Mouse (Mus musculus) liver, adult 2 months (tissue): ENCODE data around the gene Mark3. TPM values are rescaled to one million over a fixed set of nuclear protein-coding genes. Genes with fewer than 3 reads are reported as not detected.

Experiments
- DNase-seq: peaks from one replicate; pipeline ENCODE4 v3.0.0-alpha.2; 2011; ENCODE audit warnings: low read depth, low spot score; ENCODE audit errors: extremely low read depth
- H3K27ac ChIP-seq: fragments of 200-500 bp; replicated peaks from 2 replicates; pipeline ENCODE4 v1.5.1; 2012; ENCODE audit warnings: low read depth, mild to moderate bottlenecking, control low read depth, inconsistent platforms, low read length; ENCODE audit not compliant: insufficient read depth
- H3K27me3 ChIP-seq: fragments of 200-500 bp; 2 replicates; pipeline ENCODE4 v1.6.1; 2012; ENCODE audit warnings: mild to moderate bottlenecking, moderate library complexity, low read length, inconsistent platforms; ENCODE audit not compliant: control insufficient read depth, insufficient read depth
- H3K36me3 ChIP-seq: fragments of 200-500 bp; 2 replicates; pipeline ENCODE4 v1.6.1; 2012; ENCODE audit warnings: low read length, inconsistent platforms; ENCODE audit not compliant: control insufficient read depth, insufficient read depth
- H3K4me1 ChIP-seq: fragments of 200-500 bp; 2 replicates; pipeline ENCODE4 v1.6.1; 2011; ENCODE audit warnings: low read length; ENCODE audit not compliant: control insufficient read depth, insufficient read depth
- H3K4me3 ChIP-seq: fragments of 200-500 bp; 2 replicates; pipeline ENCODE4 v1.5.1; 2011; ENCODE audit warnings: low read depth, mild to moderate bottlenecking, control low read depth, low read length, moderate library complexity; ENCODE audit not compliant: insufficient read depth
- H3K79me2 ChIP-seq: fragments of 200-500 bp; 2 replicates; pipeline ENCODE4 v1.6.1; 2012; ENCODE audit warnings: inconsistent platforms, mild to moderate bottlenecking, low read length, moderate library complexity; ENCODE audit not compliant: control insufficient read depth, insufficient read depth
- H3K9ac ChIP-seq: fragments of 200-500 bp; 2 replicates; pipeline ENCODE4 v1.6.1; 2012; ENCODE audit warnings: low read depth, mild to moderate bottlenecking, control low read depth, inconsistent platforms, low read length
- CTCF ChIP-seq: fragments of 200-500 bp; IDR thresholded peaks from 2 replicates; pipeline ENCODE4 v1.5.1; 2011; ENCODE audit warnings: low read depth, low read length, control low read depth
- POLR2A ChIP-seq: fragments of 200-500 bp; IDR thresholded peaks from 2 replicates; pipeline ENCODE4 v1.6.1; 2011; ENCODE audit warnings: low read length, control low read depth; ENCODE audit not compliant: insufficient read depth; ENCODE audit errors: extremely low read depth
- WGBS: fragments of 180-500 bp; shearing (Covaris S2); methylation state at CpG from one replicate; pipeline ENCODE4 v1.1.7; 2018; 5-methylcytosine and 5-hydroxymethylcytosine counted together
- polyA plus RNA-seq: library from polyadenylated mRNA; depleted of rRNA; stranded (reverse); fragments of >200 nt; gene quantifications from 2 replicates; pipeline ENCODE4 v1.2.3, GENCODE M21; 2012
- total RNA-seq: library from RNA; depleted of rRNA; stranded (reverse); fragments of >200 nt; gene quantifications from 2 replicates; pipeline ENCODE4 v1.2.3, GENCODE M21; 2014

The Mark3 gene
- total and polyA plus RNA-seq, 2 experiments, result 15.9 to 30.9 TPM

- 18% methylated on average over 6 of the region's 6 CpGs for WGBS
- no peak overlapping the region for H3K4me3 ChIP-seq
These were observed 39.0 kb upstream of the Mark3 start for GRCm38 (mm10) chr12:111535281-111535680.

GRCm38 (mm10) chr12:111535762-111536161, 38.6 kb upstream of the Mark3 start:
- peaks cover 16% of the 10 kb centered on the region for H3K36me3 ChIP-seq
- H3K27ac ChIP-seq, result peak overlapping the region; percentile 97
- no peaks in the 10 kb centered on the region for H3K27me3 ChIP-seq
- TF ChIP-seq CTCF (no peak), POLR2A (no peak)
- WGBS, result 24% methylated on average over 5 of the region's 5 CpGs
- peaks cover 26% of the 10 kb centered on the region for H3K4me1 ChIP-seq
- no peak overlapping the region for H3K4me3 ChIP-seq
- peaks cover 13% of the 10 kb centered on the region; the same call in 1 of the 2 replicates for H3K79me2 ChIP-seq
- peak; percentile 81 for DNase-seq
- peak overlapping the region; percentile 36; the same call in 1 of the 2 replicates for H3K9ac ChIP-seq

More at GRCm38 (mm10) chr12:111535281-111535680, 39.0 kb upstream of the Mark3 start:
- no peak overlapping the region for H3K9ac ChIP-seq
- peaks cover 13% of the 10 kb centered on the region; the same call in 1 of the 2 replicates for H3K79me2 ChIP-seq
- H3K4me1 ChIP-seq, result peaks cover 24% of the 10 kb centered on the region
- H3K27ac ChIP-seq, result peak overlapping the region; percentile 97
- peak; percentile 79 for DNase-seq
- H3K27me3 ChIP-seq, result no peaks in the 10 kb centered on the region
- TF ChIP-seq POLR2A (no peak), CTCF (no peak)
- peaks cover 12% of the 10 kb centered on the region for H3K36me3 ChIP-seq

GRCm38 (mm10) chr12:111536746-111537145, 37.6 kb upstream of the Mark3 start:
- H3K36me3 ChIP-seq, result peaks cover 25% of the 10 kb centered on the region
- no peaks in the 10 kb centered on the region for H3K27me3 ChIP-seq
- H3K4me3 ChIP-seq, result peak overlapping the region; percentile 44
- peak overlapping the region; percentile 73; the same call in 1 of the 2 replicates for H3K9ac ChIP-seq
- 11% methylated on average over 4 of the region's 4 CpGs for WGBS
- peaks cover 13% of the 10 kb centered on the region; the same call in 1 of the 2 replicates for H3K79me2 ChIP-seq
- peaks cover 28% of the 10 kb centered on the region for H3K4me1 ChIP-seq
- DNase-seq, result peak; percentile 74
- peak overlapping the region; percentile 97 for H3K27ac ChIP-seq
- no peak for TF ChIP-seq POLR2A
- no peak for TF ChIP-seq CTCF

GRCm38 (mm10) chr12:111537341-111537740, 37.0 kb upstream of the Mark3 start:
- H3K27me3 ChIP-seq, result no peaks in the 10 kb centered on the region
- peaks cover 13% of the 10 kb centered on the region; the same call in 1 of the 2 replicates for H3K79me2 ChIP-seq
- H3K4me1 ChIP-seq, result peaks cover 28% of the 10 kb centered on the region
- TF ChIP-seq CTCF (no peak), POLR2A (no peak)
- peak overlapping the region; percentile 97 for H3K9ac ChIP-seq
- DNase-seq, result no peak
- peak overlapping the region; percentile 97 for H3K27ac ChIP-seq
- H3K36me3 ChIP-seq, result peaks cover 31% of the 10 kb centered on the region
- WGBS, result under 1% methylated on average over 22 of the region's 22 CpGs
- peak overlapping the region; percentile 90 for H3K4me3 ChIP-seq

- peaks cover 36% of the 10 kb centered on the region for H3K36me3 ChIP-seq
- H3K27ac ChIP-seq, result peak within 1 kb of the TSS; percentile 97
- H3K79me2 ChIP-seq, result peaks cover 13% of the 10 kb centered on the region; the same call in 1 of the 2 replicates
- TF ChIP-seq CTCF (no peak), POLR2A (peak; percentile 90)
- peak; percentile 90 for DNase-seq
- H3K27me3 ChIP-seq, result no peaks in the 10 kb centered on the region
- H3K9ac ChIP-seq, result peak within 1 kb of the TSS; percentile 97
- under 1% methylated on average over 46 of the region's 47 CpGs for WGBS
- peak within 1 kb of the TSS; percentile 90 for H3K4me3 ChIP-seq
- H3K4me1 ChIP-seq, result peaks cover 28% of the 10 kb centered on the region
These were observed 36.5 kb upstream of the Mark3 start, which contains the start of gene Eif5 for GRCm38 (mm10) chr12:111537796-111538291. Eif5 (plus strand) TSS chr12:111538016.

- Histone ChIP-seq H3K79me2 (peaks cover 13% of the 10 kb centered on the region; the same call in 1 of the 2 replicates), H3K9ac (peak overlapping the region; percentile 94), H3K27me3 (no peaks in the 10 kb centered on the region), H3K4me1 (peaks cover 28% of the 10 kb centered on the region), H3K27ac (peak overlapping the region; percentile 87), H3K4me3 (peak overlapping the region; percentile 90), H3K36me3 (peaks cover 43% of the 10 kb centered on the region)
- peak; percentile 50 for DNase-seq
- no peak for TF ChIP-seq POLR2A
- no peak for TF ChIP-seq CTCF
- WGBS, result under 1% methylated on average over 104 of the region's 111 CpGs
These were observed 35.9 kb upstream of the Mark3 start for GRCm38 (mm10) chr12:111538292-111539040.
